In genomic region chr17:14745512-14745911, GRCm38 (mm10) we compare ENCODE assay signal across 29 mouse cellular contexts. TPM values are rescaled to one million over a fixed set of nuclear protein-coding genes. Genes with fewer than 3 reads are reported as not detected.
"Had no signal": no experiment of that assay in that cellular context is flagged by ENCODE, and none has a peak within 500 bp of the region (broad histone marks: within the 10 kb centered on the region; RNA-seq: fewer than 3 reads in every experiment).

No protein-coding gene starts in this region.

- H3K4me3 ChIP-seq: limb, embryonic 10.5 days; limb, embryonic 12.5 days; limb, embryonic 13.5 days; limb, embryonic 15.5 days; liver, embryonic 12.5 days; liver, embryonic 13.5 days; liver, embryonic 15.5 days; lung, embryonic 15.5 days; megakaryocyte, embryonic 14.5 days; midbrain, embryonic 10.5 days; midbrain, embryonic 12.5 days; midbrain, embryonic 13.5 days; midbrain, embryonic 15.5 days; myocyte; neural tube, embryonic 12.5 days had no signal

- H3K27me3 ChIP-seq: limb, embryonic 12.5 days; limb, embryonic 13.5 days; limb, embryonic 15.5 days; liver, embryonic 12.5 days; liver, embryonic 13.5 days; liver, embryonic 15.5 days; lung, embryonic 15.5 days; megakaryocyte, embryonic 14.5 days; midbrain, embryonic 12.5 days; midbrain, embryonic 13.5 days; midbrain, embryonic 15.5 days; neural tube, embryonic 12.5 days had no signal

- DNase-seq: left cerebral cortex, postnatal 4 days; liver; liver, embryonic 13.5 days; liver, postnatal 0 days; lung, adult 18-20 months; lung, adult 2 months; lung, embryonic 14.5 days; lung, postnatal 10 days; lung, postnatal 14 days; lung, postnatal 36 days; lung, postnatal 4 days; midbrain, embryonic 14.5 days had no signal

- H3K36me3 ChIP-seq: limb, embryonic 10.5 days; limb, embryonic 12.5 days; limb, embryonic 13.5 days; limb, embryonic 15.5 days; liver, embryonic 12.5 days; liver, embryonic 13.5 days; liver, embryonic 15.5 days; lung, embryonic 15.5 days; midbrain, embryonic 10.5 days; midbrain, embryonic 12.5 days; midbrain, embryonic 13.5 days; midbrain, embryonic 15.5 days; neural tube, embryonic 12.5 days had no signal

- H3K27ac ChIP-seq: limb, embryonic 10.5 days; limb, embryonic 12.5 days; limb, embryonic 13.5 days; limb, embryonic 15.5 days; liver, embryonic 12.5 days; liver, embryonic 13.5 days; liver, embryonic 14.5 days; liver, embryonic 15.5 days; lung, embryonic 15.5 days; macrophage; midbrain, embryonic 10.5 days; midbrain, embryonic 12.5 days; midbrain, embryonic 13.5 days; midbrain, embryonic 15.5 days; neural tube, embryonic 12.5 days had no signal

- H3K4me1 ChIP-seq: limb, embryonic 10.5 days; limb, embryonic 12.5 days; limb, embryonic 13.5 days; limb, embryonic 15.5 days; liver, embryonic 12.5 days; liver, embryonic 13.5 days; liver, embryonic 15.5 days; megakaryocyte, embryonic 14.5 days; midbrain, embryonic 10.5 days; midbrain, embryonic 12.5 days; midbrain, embryonic 13.5 days; midbrain, embryonic 15.5 days; neural tube, embryonic 12.5 days had no signal

- H3K9me3 ChIP-seq: limb, embryonic 10.5 days; limb, embryonic 12.5 days; limb, embryonic 13.5 days; limb, embryonic 15.5 days; liver, embryonic 12.5 days; liver, embryonic 13.5 days; liver, embryonic 15.5 days; lung, embryonic 15.5 days; megakaryocyte, embryonic 14.5 days; midbrain, embryonic 10.5 days; midbrain, embryonic 12.5 days; midbrain, embryonic 13.5 days; midbrain, embryonic 15.5 days; neural tube, embryonic 12.5 days had no signal

RNA-seq across cellular contexts. Expression of gene Thbs2, which starts 51.5 kb away (rescaled TPM):
- total RNA-seq: monocyte, adult 5-6 weeks had no signal
- polyA plus RNA-seq: macrophage had no signal
